Mouse (Mus musculus): ENCODE measurements around the gene Fbln2.
"Not testable (repeated sequence)": the region's sequence is repeated elsewhere in the genome, so short reads cannot be mapped to it uniquely, and the experiment has no call there.

Gene Fbln2

GRCm38 (mm10) chr6:91212155-91212554, at the start of gene Fbln2:
Fbln2 (plus strand) TSS chr6:91212455.
- DNase-seq (ENCODE audit: low spot score in 2 of 2) = not testable (repeated sequence)

DNA sequence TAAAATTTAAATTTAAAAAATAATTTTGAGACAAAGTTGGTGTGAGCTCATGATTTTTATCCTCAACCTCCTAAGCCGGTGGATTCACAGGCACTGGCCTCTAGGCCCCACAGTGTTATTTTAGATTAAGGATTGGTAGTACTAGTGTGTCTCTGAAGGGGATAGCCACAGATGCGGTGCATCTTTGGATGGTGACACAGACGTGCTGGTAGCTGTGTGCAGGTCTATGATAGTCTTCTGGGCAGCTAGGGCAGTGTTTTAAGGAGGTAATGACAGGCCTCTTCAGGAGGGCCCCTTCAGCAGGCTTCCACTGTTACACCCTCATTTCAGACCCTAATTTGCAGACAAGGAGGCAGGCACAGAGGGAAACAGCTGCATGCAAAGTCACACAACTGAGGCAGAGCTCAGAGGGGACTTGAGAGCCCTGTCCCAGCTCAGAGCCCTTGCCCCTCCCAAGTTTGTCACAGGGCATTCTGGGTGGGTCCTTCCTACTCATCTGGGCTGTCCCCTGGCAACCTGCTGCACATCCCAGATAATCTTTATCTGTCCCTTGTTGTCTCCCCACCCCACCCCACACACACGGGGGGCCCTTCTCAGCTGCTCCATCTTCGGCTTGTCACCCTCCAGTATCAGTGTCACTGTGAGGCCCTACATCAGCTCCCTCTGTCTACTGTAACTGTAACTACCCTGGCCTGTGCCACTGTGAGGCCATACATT, 48.9 kb upstream of the Fbln2 start:
- no peak for DNase-seq (ENCODE audit: low spot score in 2 of 2)

GRCm38 (mm10) chr6:91164584-91164983, 47.7 kb upstream of the Fbln2 start:
- no peak for DNase-seq (ENCODE audit: low spot score in 2 of 2)

- DNase-seq (ENCODE audit: low spot score in 2 of 2) = peak; percentile 46 to 74
Measured at GRCm38 (mm10) chr6:91165210-91165609, 47.0 kb upstream of the Fbln2 start.

DNA sequence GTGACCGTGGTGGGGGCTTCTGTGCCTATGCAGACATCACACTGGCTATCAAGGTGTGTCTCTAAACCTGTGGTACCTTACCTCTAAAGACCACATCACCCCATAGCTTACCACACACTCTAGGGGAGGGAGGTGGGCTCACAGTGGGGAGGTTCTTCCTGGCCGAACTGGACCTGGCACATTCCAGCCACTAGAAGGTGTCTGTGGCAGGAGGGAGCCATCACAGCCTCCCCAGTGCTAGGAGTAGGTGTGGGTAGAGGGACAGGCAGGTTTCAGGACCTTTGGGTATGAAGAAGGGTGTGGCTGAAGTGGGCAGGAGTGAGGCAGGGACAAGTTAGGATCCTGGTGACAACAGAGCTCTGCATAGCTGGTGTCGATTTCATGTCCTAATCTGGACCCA, 44.4 kb upstream of the Fbln2 start:
- no peak for DNase-seq (ENCODE audit: low spot score in 2 of 2)

- no peak for DNase-seq (ENCODE audit: low spot score in 2 of 2)
Measured at GRCm38 (mm10) chr6:91169129-91169528, 43.1 kb upstream of the Fbln2 start.

- DNase-seq (ENCODE audit: low spot score in 2 of 2) = no peak
Measured at GRCm38 (mm10) chr6:91171396-91171895, 40.8 kb upstream of the Fbln2 start.

DNA sequence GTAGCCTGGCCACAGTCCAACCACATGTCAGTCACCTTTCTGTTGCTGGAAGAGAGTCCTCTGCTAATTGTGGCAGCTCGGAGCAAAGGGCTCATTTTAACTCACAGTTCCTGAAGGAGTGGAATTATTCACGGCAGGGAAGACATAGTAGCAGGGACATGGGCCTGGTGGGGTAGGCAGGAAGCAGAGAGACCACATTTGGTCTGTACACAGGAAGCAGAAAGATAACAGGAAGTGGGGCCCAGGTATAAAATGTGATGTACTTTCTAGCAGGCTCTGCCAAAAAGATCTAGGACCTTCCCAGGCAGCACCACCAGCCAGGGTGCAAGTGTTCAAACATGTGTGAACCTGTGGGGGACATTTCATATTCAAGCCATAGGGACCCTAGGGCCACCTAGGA, 39.9 kb upstream of the Fbln2 start:
- no peak for DNase-seq (ENCODE audit: low spot score in 2 of 2)

- peak; percentile 52 to 72 for DNase-seq (ENCODE audit: low spot score in 2 of 2)
Measured at GRCm38 (mm10) chr6:91173221-91173880, 38.9 kb upstream of the Fbln2 start.

- no peak for DNase-seq (ENCODE audit: low spot score in 2 of 2)
Measured at GRCm38 (mm10) chr6:91174211-91174610, 38.0 kb upstream of the Fbln2 start.

- DNase-seq (ENCODE audit: low spot score in 2 of 2) = no peak
Measured at GRCm38 (mm10) chr6:91180767-91181171, 31.5 kb upstream of the Fbln2 start.

GRCm38 (mm10) chr6:91181320-91181719, 30.9 kb upstream of the Fbln2 start:
- DNase-seq (ENCODE audit: low spot score in 2 of 2) = peak in 1 of 2 experiments; percentile 49

DNA sequence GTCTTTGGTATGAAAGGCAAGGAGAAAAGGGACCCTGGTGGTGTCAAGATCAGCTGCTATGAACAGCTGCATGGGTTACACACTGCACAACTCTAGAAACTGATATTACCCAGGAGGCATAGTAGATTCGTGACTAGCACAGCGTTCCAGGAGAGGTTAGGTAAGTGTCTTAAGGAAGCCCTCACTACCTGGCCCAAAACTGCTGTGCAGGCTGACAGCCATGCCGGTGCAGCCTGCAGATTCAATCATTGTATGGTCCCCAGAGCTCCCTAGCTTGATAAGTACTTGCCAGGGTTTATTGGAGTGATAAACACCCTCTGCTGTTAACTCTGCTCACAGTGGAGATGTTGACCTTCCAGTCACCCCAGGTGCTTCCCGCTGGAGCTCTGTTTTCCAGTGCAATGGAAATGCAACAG, 30.2 kb upstream of the Fbln2 start:
- no peak for DNase-seq (ENCODE audit: low spot score in 2 of 2)

DNA sequence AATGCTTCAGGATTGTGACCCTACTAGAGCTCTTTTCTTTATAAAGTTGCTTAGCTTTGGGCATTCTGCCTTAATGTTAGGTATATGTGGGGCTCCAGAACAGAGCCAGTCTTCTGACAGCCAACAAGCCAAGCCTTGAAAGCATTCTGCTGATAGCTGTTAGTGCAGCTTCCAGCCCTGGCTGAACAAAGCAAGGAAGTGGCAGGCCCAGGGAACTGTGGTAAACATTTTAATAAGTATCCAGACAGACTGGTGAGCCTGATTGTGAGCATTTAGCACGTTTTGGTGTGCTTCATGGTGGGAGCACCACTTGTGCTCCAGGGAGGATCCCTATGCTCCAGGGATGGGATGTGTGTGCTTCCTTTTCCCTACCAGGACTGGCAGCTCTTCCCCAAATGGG, 29.2 kb upstream of the Fbln2 start:
- no peak for DNase-seq (ENCODE audit: low spot score in 2 of 2)

GRCm38 (mm10) chr6:91183980-91184379, 28.3 kb upstream of the Fbln2 start:
- no peak for DNase-seq (ENCODE audit: low spot score in 2 of 2)

DNA sequence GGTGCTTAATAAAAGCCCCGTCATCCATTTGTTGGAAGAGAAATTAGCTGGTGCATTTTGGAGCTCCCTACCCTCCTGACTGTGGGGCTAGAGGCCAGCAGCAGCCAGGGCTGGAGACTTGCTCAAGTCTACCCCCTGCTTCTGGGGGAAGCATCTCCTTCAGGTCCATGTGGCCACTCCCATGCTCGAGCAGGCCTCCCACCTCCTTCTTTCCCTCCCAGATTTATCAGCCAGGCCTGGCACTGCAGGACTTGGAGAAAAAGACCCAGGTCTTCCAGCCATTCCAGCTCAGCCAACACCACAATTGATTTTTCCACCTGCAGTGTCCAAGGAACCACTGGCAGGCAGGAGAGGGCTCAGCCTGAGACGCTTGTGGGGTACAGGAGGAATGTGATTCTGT, 27.5 kb upstream of the Fbln2 start:
- no peak for DNase-seq (ENCODE audit: low spot score in 2 of 2)

GRCm38 (mm10) chr6:91185502-91185901, 26.8 kb upstream of the Fbln2 start:
- no peak for DNase-seq (ENCODE audit: low spot score in 2 of 2)

GRCm38 (mm10) chr6:91186161-91186931, 25.9 kb upstream of the Fbln2 start:
- DNase-seq (ENCODE audit: low spot score in 2 of 2) = no peak

- no peak for DNase-seq (ENCODE audit: low spot score in 2 of 2)
Measured at GRCm38 (mm10) chr6:91186934-91187333, 25.3 kb upstream of the Fbln2 start.

GRCm38 (mm10) chr6:91187871-91188270, 24.4 kb upstream of the Fbln2 start:
- DNase-seq (ENCODE audit: low spot score in 2 of 2) = no peak

- DNase-seq (ENCODE audit: low spot score in 2 of 2) = no peak
Measured at GRCm38 (mm10) chr6:91189971-91190370, 22.3 kb upstream of the Fbln2 start.

DNA sequence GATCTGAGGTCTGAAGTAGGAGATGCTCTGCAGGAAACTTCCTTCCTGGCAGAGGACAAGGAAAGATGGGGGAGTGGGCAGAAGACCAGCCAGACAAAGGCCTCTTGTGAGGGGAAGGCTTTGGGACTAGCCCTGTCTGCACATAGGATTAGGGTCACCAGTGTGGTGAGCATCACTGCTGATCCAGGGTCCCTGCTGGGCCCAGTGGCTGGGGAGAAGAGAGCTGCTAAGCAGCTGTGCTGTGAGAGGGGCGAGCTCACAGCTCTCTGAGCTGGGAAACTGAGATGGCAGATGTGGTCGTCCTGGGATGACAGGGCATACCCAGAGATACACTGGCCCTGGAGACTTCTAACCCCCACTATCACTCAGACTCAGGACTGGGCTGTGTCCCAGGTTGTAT, 20.8 kb upstream of the Fbln2 start:
- DNase-seq (ENCODE audit: low spot score in 2 of 2) = no peak

All from urinary bladder, postnatal 4 days (tissue).